Mouse (Mus musculus) C2C12 (cell line): ENCODE data around the gene Lmbr1l.

Source experiments
- CTCF ChIP-seq: IDR thresholded peaks from one replicate; pipeline ENCODE4 v1.5.1; 2011; ENCODE audit not compliant: control insufficient read depth, insufficient read depth, insufficient read length
- FOSL1 ChIP-seq: IDR thresholded peaks from one replicate; pipeline ENCODE4 v1.8.0; 2011; ENCODE audit warnings: mild to moderate bottlenecking, low read length; ENCODE audit not compliant: poor library complexity, insufficient read depth, severe bottlenecking
- MAX ChIP-seq: IDR thresholded peaks from one replicate; pipeline ENCODE4 v1.6.1; 2011; ENCODE audit warnings: mild to moderate bottlenecking, control low read depth
- USF1 ChIP-seq: IDR thresholded peaks from one replicate; pipeline ENCODE4 v1.6.1; 2011; ENCODE audit warnings: low read depth, mild to moderate bottlenecking, control low read depth, moderate library complexity

GRCm38 (mm10) chr15:98930017-98930734 is 12.1 kb upstream of the Lmbr1l start:
- TF ChIP-seq FOSL1 (no peak), MAX (peak; percentile 5), USF1 (no peak), CTCF (no peak)
